Mouse (Mus musculus): ENCODE measurements around the gene Rpp25.

DNA sequence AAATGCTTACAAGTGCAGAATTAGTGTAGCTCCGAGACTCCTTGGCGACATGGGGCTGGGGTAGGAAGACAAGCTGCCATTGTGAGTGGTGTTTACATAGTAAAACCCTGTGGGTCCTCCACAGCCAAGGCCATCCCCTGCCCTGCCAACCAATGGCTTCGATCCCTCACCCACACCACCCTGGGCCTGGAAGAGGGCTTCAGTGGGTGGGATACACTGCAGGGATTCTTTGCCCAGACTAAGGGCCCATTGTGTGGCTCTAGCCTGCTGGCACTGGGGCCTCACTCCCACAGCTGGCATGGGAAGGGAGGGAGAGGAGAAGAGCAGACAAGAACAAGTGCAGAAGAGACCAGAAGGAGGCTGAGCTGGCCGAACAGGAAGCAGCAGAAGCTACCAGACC, 34.9 kb upstream of the Rpp25 start:
- TF ChIP-seq POLR2A (IDR thresholded peaks at IDR 0.05; ENCODE audit: control insufficient read depth, extremely low read depth, insufficient read depth, low read length, poor library complexity) = no peak
- TF ChIP-seq CTCF (IDR thresholded peaks at IDR 0.05; ENCODE audit: borderline replicate concordance, control insufficient read depth, extremely low read depth, insufficient read depth, low read length, poor library complexity) = no peak

Data from thymus, adult 2 months (tissue).